Mouse (Mus musculus) embryonic facial prominence, embryonic 13.5 days (tissue): Measurements from ENCODE around the gene Snx5. TPM values are rescaled to one million over a fixed set of nuclear protein-coding genes. Genes with fewer than 3 reads are reported as not detected.

ENCODE experiments used
- ATAC-seq: fragments of 200-750 bp; cut with Nextera tagmentation; 2 replicates; pipeline ENCODE4 v1.8.0; 2017; ENCODE audit warnings: low read depth; ENCODE audit not compliant: insufficient number of reproducible peaks, insufficient read depth, low FRiP score, low TSS enrichment
- H3K27ac ChIP-seq: fragments of 300-500 bp; sonication (generic); 2 replicates; pipeline ENCODE4 v1.5.1; 2015; ENCODE audit warnings: moderate library complexity, mild to moderate bottlenecking, inconsistent platforms
- H3K27me3 ChIP-seq: fragments of 300-500 bp; sonication (generic); 2 replicates; pipeline ENCODE4 v1.6.1; 2015; ENCODE audit warnings: mild to moderate bottlenecking, inconsistent platforms
- H3K36me3 ChIP-seq: fragments of 300-500 bp; sonication (generic); 2 replicates; pipeline ENCODE4 v1.6.1; 2015; ENCODE audit warnings: mild to moderate bottlenecking, inconsistent platforms
- H3K4me1 ChIP-seq: fragments of 300-500 bp; sonication (generic); 2 replicates; pipeline ENCODE4 v1.6.1; 2015; ENCODE audit warnings: inconsistent platforms
- H3K4me2 ChIP-seq: fragments of 300-500 bp; sonication (generic); 2 replicates; pipeline ENCODE4 v1.6.1; 2015; ENCODE audit warnings: moderate library complexity, mild to moderate bottlenecking, inconsistent platforms
- H3K4me3 ChIP-seq: fragments of 300-500 bp; sonication (generic); 2 replicates; pipeline ENCODE4 v1.5.1; 2015; ENCODE audit warnings: mild to moderate bottlenecking, inconsistent platforms
- H3K9ac ChIP-seq: fragments of 300-500 bp; sonication (generic); 2 replicates; pipeline ENCODE4 v1.6.1; 2015; ENCODE audit warnings: mild to moderate bottlenecking, inconsistent platforms
- H3K9me3 ChIP-seq: fragments of 300-500 bp; sonication (generic); 2 replicates; pipeline ENCODE4 v1.6.1; 2016; ENCODE audit warnings: inconsistent platforms
- WGBS: fragments of 180-500 bp; shearing (Covaris S2); methylation state at CpG from one replicate; pipeline ENCODE4 v1.1.7; 2015; ENCODE audit warnings: mixed read lengths; 5-methylcytosine and 5-hydroxymethylcytosine counted together
- polyA plus RNA-seq: library from polyadenylated mRNA; unstranded; fragments of >200 nt; fragmentation: Nextera tagmentation; extraction: Ambion mirVana; gene quantifications from 2 replicates; pipeline ENCODE4 v1.2.1, GENCODE M21; 2015

The Snx5 gene
- polyA plus RNA-seq, 1 experiment from 2014 or later = 124 TPM

DNA sequence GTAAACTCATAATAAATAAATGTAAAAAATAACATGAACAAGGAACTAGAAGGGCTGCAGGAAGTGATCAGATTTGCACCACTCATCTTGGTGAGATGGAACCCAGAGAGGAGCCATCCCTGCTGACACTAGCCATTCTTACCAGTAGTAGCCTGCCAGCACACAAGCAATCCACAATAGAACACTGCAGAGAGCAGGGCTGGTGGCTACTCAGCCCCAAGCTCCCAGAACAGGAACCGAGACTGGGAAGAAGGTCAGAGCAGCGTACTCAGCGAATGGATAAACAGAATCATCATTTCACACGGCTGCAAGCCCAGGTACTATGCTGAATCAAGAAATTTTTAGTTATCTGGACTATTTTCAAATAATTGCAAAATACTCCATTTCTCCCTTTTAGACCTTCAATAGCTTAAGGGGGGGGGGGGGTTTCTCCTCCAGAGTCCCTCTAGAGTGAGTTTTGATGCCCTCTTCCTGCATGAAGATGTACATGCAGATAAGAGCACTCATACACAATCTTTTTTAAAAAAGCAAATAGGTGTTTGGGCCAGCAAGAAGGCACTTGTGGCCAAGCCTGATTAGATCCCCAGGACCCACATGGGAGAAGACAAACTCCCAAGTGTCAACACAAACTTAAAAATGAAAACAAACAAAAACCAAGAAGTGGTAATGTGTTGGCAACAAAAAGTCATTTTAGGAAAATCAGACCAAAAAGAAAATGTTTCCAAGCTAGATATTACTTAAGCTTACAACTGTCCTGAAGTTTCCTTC lies 4.6 kb downstream of the Snx5 start:
- H3K27me3 ChIP-seq = no peaks in the 10 kb centered on the region
- H3K4me1 ChIP-seq = peaks cover 34% of the 10 kb centered on the region
- H3K4me2 ChIP-seq = 0 out of 2 replicates have a peak overlapping the region, but pooled peaks have one; percentile 14
- peaks cover 27% of the 10 kb centered on the region for H3K36me3 ChIP-seq
- 42% methylated on average over 4 of the region's 4 CpGs for WGBS
- H3K9me3 ChIP-seq = no peaks in the 10 kb centered on the region
- H3K27ac ChIP-seq = no peak overlapping the region
- H3K4me3 ChIP-seq = no peak overlapping the region
- ATAC-seq = no peak
- no peak overlapping the region for H3K9ac ChIP-seq

DNA sequence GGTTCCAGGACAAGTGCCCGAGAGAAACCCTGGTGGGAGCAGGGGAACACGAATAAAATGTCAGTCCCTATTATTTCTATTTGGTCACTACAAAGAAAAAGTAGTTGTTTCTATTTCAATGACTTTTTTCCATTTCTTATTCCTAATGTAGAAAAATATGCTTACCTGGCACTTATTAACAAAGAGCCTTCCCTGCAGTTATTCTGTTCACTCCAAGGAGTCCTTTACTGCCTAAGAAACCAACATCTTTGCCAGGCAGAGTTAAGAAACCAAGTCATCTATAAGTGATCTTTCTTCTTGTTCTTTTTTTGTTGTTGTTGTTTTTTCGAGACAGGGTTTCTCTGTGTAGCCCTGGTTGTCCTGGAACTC lies 5.6 kb downstream of the Snx5 start:
- no peak for ATAC-seq
- H3K27ac ChIP-seq = no peak overlapping the region
- no peak overlapping the region for H3K9ac ChIP-seq
- peaks cover 34% of the 10 kb centered on the region for H3K4me1 ChIP-seq
- peaks cover 37% of the 10 kb centered on the region for H3K36me3 ChIP-seq
- H3K4me2 ChIP-seq = no peak overlapping the region
- WGBS = 70% methylated on average over 3 of the region's 3 CpGs
- no peak overlapping the region for H3K4me3 ChIP-seq
- H3K27me3 ChIP-seq = no peaks in the 10 kb centered on the region
- no peaks in the 10 kb centered on the region for H3K9me3 ChIP-seq

DNA sequence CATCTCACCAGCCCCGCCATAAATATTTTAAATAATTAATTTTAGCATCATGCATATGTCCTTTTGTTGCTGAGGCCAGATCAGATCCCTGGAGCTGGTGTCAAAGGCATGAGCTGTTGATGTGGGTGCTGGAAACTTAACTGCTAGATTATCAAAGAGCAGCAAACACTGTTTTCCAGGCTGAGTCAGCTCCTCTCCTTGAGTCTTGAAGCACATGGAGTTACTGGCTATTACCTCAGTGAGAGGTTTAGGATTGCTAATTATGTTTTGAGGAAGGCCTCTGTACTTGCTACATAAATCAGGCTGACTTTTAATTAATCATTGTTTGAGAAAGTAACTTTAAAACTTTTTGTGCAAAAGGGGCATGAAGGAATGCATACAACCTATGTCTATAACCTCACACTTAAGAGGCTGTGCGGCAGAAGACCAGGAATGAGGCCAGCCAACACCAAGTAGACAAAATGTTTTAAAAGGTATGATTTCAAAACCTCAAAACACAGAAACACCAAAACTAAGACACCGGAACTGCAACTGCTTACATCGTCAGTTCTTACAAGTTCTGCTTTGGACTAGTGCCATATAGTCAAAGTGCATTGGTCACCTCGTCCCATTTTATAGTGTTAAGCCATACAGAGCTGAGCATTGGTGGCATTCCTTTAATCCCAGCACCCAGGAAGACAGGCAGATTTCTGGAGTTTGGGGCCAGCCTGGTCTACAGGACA lies 6.1 kb downstream of the Snx5 start:
- H3K4me1 ChIP-seq = peaks cover 34% of the 10 kb centered on the region
- 75% methylated on average over 5 of the region's 5 CpGs for WGBS

DNA sequence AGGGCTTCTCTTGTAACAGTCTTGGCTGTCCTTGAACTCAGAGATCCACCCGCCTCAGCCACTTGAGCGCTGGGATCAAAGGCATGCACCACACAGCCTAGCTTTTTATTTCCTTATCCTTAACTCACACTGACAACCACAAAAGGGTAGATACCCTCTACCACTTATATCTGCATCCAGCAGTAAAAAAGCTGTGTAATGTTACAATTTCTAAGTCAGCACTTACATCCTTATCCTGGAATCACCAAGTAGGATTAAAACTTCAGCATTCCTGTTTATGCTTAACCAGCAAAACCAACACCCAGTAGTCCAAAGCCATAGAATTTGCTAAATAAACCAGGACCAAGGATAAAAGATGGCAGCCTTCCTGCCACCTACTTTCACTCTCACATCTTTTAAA lies 7.9 kb downstream of the Snx5 start:
- WGBS = 89% methylated on average over 2 of the region's 2 CpGs
- H3K4me2 ChIP-seq = no peak overlapping the region
- no peaks in the 10 kb centered on the region for H3K27me3 ChIP-seq
- H3K9me3 ChIP-seq = no peaks in the 10 kb centered on the region
- H3K36me3 ChIP-seq = peaks cover 59% of the 10 kb centered on the region
- no peak overlapping the region for H3K4me3 ChIP-seq
- ATAC-seq = no peak
- no peak overlapping the region for H3K9ac ChIP-seq
- H3K4me1 ChIP-seq = peaks cover 22% of the 10 kb centered on the region
- H3K27ac ChIP-seq = no peak overlapping the region

More for the DNA sequence above, 6.1 kb downstream of the Snx5 start:
- no peak overlapping the region for H3K27ac ChIP-seq
- no peaks in the 10 kb centered on the region for H3K27me3 ChIP-seq
- peaks cover 41% of the 10 kb centered on the region for H3K36me3 ChIP-seq
- H3K4me3 ChIP-seq = no peak overlapping the region
- no peak overlapping the region for H3K4me2 ChIP-seq
- ATAC-seq = no peak
- no peaks in the 10 kb centered on the region for H3K9me3 ChIP-seq
- no peak overlapping the region for H3K9ac ChIP-seq

DNA sequence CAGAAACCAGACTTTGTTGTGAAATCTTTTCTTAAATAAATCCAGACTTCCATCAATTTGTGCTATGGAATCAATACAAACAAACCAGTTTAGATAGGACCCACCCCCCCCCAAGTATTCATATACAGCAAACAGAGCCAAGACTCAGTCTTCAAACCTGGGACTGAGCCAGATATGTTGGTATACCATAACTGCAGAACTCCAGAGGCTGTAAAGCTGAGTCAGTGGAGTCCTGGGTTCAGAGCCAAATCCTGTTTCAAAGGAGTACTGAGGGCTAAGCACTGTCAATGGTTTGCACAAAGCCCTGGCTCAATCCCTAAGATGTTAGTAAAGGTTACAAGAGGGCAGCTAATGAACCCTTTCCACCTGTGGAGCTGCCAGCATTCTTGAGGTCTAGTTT lies 20.6 kb downstream of the Snx5 start:
- ATAC-seq = no peak
- no peaks in the 10 kb centered on the region for H3K9me3 ChIP-seq
- peaks cover 19% of the 10 kb centered on the region for H3K4me1 ChIP-seq
- peaks cover 61% of the 10 kb centered on the region for H3K36me3 ChIP-seq
- no peak overlapping the region for H3K27ac ChIP-seq
- H3K4me3 ChIP-seq = no peak overlapping the region
- no peaks in the 10 kb centered on the region for H3K27me3 ChIP-seq
- no peak overlapping the region for H3K9ac ChIP-seq
- H3K4me2 ChIP-seq = no peak overlapping the region

- Histone ChIP-seq H3K9me3 (no peaks in the 10 kb centered on the region), H3K9ac (no peak overlapping the region), H3K4me2 (no peak overlapping the region), H3K4me3 (no peak overlapping the region), H3K4me1 (peaks cover 19% of the 10 kb centered on the region), H3K27me3 (no peaks in the 10 kb centered on the region), H3K36me3 (peaks cover 48% of the 10 kb centered on the region), H3K27ac (no peak overlapping the region)
- no peak for ATAC-seq
- WGBS = 28% methylated on average over 4 of the region's 4 CpGs
These were observed 21.9 kb downstream of the Snx5 start for GRCm38 (mm10) chr2:144248613-144249376.

DNA sequence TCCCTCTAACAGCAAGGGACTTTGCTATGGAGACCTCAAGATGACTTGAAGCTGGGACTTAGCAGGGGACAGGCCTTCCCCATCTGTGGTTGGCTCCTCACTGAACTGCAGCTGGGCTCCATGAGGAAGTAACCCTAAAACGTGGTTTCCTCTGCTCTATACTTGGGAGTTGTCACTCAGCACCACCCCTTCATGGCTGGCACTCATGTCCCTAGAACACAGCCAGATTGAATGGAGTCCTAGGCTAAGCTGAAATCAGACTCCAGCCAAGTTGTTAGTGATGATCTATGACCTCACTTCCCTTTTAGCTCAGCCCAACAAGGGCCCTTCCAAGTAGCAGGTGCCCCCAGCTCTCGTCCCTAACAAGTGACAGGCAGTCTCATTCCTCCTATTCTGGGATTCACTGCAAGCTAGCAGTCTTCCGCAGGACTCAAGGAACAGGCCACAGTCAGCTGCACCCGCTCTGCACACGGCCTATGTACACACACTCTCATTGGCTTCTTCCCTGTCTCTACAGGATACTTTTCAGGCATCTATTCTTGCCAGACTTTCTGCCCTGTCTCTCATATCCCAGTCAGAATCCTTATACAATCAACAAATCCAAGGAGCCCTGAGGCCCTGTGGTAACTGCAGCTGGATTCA lies 23.2 kb downstream of the Snx5 start:
- Histone ChIP-seq H3K4me2 (no peak overlapping the region), H3K4me1 (peaks cover 19% of the 10 kb centered on the region), H3K27me3 (no peaks in the 10 kb centered on the region), H3K9ac (0 out of 2 replicates have a peak overlapping the region, but pooled peaks have one; percentile 32), H3K36me3 (peaks cover 35% of the 10 kb centered on the region), H3K4me3 (no peak overlapping the region), H3K27ac (peak overlapping the region; percentile 48; the same call in 1 of the 2 replicates), H3K9me3 (no peaks in the 10 kb centered on the region)
- ATAC-seq = no peak
- 46% methylated on average over 5 of the region's 5 CpGs for WGBS

GRCm38 (mm10) chr2:144246270-144246669 lies 24.4 kb downstream of the Snx5 start:
- H3K4me2 ChIP-seq = no peak overlapping the region
- no peak overlapping the region for H3K4me3 ChIP-seq
- H3K36me3 ChIP-seq = peaks cover 24% of the 10 kb centered on the region
- H3K27ac ChIP-seq = 0 out of 2 replicates have a peak overlapping the region, but pooled peaks have one; percentile 2
- no peaks in the 10 kb centered on the region for H3K27me3 ChIP-seq
- H3K4me1 ChIP-seq = peaks cover 19% of the 10 kb centered on the region
- WGBS = 88% methylated on average over 2 of the region's 2 CpGs
- ATAC-seq = no peak
- no peak overlapping the region for H3K9ac ChIP-seq
- no peaks in the 10 kb centered on the region for H3K9me3 ChIP-seq

DNA sequence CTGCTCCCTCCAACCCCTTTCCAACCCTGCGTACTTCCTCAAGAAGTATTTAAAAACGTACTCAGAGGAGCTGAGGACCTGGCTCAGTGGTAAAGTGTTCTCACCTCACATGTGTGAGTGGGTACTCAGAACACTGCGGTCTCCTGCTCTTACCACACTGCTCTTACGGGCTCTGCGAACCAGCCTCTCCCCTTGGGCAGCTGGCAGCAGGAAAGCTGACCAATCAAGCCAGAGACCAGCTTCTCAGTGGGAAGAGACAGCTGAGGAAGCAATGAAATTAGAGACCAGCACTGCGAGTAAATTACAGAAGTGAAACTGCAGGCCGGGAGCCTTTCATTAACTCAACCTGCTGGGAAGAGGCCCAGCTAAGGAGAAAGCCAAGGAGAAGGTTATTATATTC lies 25.2 kb downstream of the Snx5 start:
- H3K4me1 ChIP-seq = peaks cover 26% of the 10 kb centered on the region
- 0 out of 2 replicates have a peak overlapping the region, but pooled peaks have one; percentile 2 for H3K27ac ChIP-seq
- WGBS = 47% methylated on average over 7 of the region's 7 CpGs
- H3K9me3 ChIP-seq = no peaks in the 10 kb centered on the region
- ATAC-seq = 0 out of 2 replicates have a peak, but pooled peaks have one; percentile 34
- peaks cover 16% of the 10 kb centered on the region for H3K36me3 ChIP-seq
- no peaks in the 10 kb centered on the region for H3K27me3 ChIP-seq
- no peak overlapping the region for H3K4me2 ChIP-seq
- H3K4me3 ChIP-seq = no peak overlapping the region
- H3K9ac ChIP-seq = no peak overlapping the region

DNA sequence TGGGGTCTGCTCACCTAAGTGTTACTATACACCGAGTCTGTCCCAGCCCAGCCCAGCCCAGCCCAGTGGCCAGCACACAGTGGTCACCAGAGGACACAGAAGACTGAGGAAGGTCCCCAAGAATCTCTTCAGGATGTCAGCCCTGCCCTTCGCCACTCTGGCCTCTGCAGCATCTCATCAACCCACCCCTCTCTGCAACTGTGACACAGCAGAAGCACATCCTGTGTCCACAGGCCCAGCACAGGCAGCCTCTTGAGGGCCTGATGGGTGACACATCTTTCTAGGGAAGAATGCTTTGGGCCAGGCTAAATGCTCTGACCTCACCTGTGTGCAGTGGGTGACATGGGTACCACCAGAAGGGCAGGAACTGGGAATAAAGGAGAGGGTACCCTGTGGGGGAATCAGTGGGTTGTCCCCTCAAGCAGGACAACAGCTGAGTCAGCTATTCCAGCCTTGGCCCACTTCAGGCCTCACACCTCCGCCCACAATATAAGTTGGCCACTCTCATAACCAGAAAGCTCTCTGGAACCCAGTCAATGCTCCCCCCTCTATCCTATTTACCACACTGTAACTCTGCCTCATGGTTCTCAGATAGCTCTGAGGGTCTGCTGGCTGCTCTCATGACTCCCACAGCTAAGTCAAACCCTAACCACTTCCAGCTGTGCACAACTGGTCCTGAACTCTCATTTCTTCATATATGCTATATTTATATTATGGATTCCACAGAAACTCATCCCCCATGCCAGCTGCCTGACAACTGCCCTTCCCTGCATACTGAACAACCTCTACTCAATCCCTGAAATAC lies 30.4 kb downstream of the Snx5 start:
- Histone ChIP-seq H3K9ac (no peak overlapping the region), H3K9me3 (no peaks in the 10 kb centered on the region), H3K36me3 (no peaks in the 10 kb centered on the region), H3K27ac (peak overlapping the region; percentile 63), H3K4me3 (no peak overlapping the region), H3K4me1 (peaks cover 29% of the 10 kb centered on the region), H3K4me2 (no peak overlapping the region), H3K27me3 (no peaks in the 10 kb centered on the region)
- 73% methylated on average over 3 of the region's 3 CpGs for WGBS
- ATAC-seq = peak; percentile 83
